Mouse (Mus musculus): ENCODE measurements around the gene Zfp1. TPM values are rescaled to one million over a fixed set of nuclear protein-coding genes. Genes with fewer than 3 reads are reported as not detected.

Gene Zfp1
- polyA plus RNA-seq, 1 experiment from 2014 or later: 24.3 TPM

DNA sequence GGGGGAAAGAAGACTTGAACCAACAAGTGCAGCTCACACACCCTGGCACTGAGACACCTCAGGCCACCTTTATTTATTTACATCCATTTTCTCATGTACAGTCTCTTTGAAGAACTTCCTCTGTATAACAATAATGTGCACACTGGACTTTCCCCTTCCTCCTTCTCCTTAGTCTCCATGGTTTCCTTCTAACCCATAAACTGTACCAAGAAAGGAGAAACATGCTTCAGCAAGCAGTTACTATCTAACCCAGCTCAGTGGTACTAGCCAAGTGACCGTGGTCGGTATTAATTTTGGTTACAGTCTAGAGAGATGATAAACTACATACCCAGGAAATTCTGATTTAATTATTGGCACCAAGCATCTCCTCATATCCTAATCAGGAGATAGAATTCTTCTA is 10.3 kb downstream of the Zfp1 start:
- Histone ChIP-seq H3K4me1 (peaks cover 20% of the 10 kb centered on the region), H3K9me3 (no peaks in the 10 kb centered on the region; the same call in 1 of the 2 replicates), H3K27me3 (ENCODE audit: poor library complexity, severe bottlenecking) (no peaks in the 10 kb centered on the region), H3K36me3 (replicated peaks) (peaks cover 17% of the 10 kb centered on the region), H3K27ac (no peak overlapping the region), H3K4me3 (no peak overlapping the region)
- DNase-seq (ENCODE audit: extremely low spot score, low spot score): no peak
- WGBS: 100% methylated on average over 2 of the region's 2 CpGs

- Histone ChIP-seq H3K9me3 (no peaks in the 10 kb centered on the region; the same call in 1 of the 2 replicates), H3K4me1 (peaks cover 15% of the 10 kb centered on the region), H3K27me3 (ENCODE audit: poor library complexity, severe bottlenecking) (no peaks in the 10 kb centered on the region), H3K4me3 (no peak overlapping the region), H3K36me3 (replicated peaks) (peaks cover 38% of the 10 kb centered on the region), H3K27ac (no peak overlapping the region)
- DNase-seq (ENCODE audit: extremely low spot score, low spot score): no peak
- WGBS: 26% methylated on average over 1 of the region's 1 CpGs
Observed at GRCm38 (mm10) chr8:111657312-111657854, 14.2 kb downstream of the Zfp1 start.

DNA sequence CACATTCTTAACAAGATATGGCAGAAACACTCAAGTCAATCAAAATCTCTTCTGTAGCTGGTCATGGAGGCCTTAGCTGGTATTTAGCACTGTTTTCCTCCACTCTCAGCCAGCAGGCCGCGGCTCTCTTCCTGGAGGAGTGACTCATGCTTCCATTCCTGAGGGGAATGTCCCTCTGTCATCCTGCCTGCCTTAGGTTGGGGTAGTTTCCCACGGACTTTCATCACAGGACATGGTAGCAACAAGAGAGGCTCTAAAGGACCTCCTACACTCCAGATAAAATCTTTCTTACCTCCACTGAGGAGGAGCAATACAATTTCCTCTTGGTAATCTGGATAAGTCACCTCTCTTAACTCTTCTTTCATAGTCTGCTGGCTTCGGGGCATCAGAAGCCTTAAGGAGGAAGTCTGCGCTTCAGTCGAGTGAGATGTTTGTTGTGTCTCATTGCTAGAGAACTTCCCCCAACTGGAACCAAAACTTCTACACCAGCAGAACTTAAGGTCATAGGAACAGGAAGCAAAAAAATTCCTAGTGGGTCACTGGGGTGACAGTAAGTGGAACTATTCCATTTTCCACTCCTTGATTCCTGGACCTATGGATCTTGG is 15.7 kb downstream of the Zfp1 start:
- Histone ChIP-seq H3K4me1 (peaks cover 15% of the 10 kb centered on the region), H3K36me3 (replicated peaks) (peaks cover 35% of the 10 kb centered on the region), H3K27me3 (ENCODE audit: poor library complexity, severe bottlenecking) (no peaks in the 10 kb centered on the region), H3K9me3 (no peaks in the 10 kb centered on the region; the same call in 1 of the 2 replicates), H3K27ac (no peak overlapping the region), H3K4me3 (no peak overlapping the region)
- no peak for DNase-seq (ENCODE audit: extremely low spot score, low spot score)
- 88% methylated on average over 6 of the region's 6 CpGs for WGBS

DNA sequence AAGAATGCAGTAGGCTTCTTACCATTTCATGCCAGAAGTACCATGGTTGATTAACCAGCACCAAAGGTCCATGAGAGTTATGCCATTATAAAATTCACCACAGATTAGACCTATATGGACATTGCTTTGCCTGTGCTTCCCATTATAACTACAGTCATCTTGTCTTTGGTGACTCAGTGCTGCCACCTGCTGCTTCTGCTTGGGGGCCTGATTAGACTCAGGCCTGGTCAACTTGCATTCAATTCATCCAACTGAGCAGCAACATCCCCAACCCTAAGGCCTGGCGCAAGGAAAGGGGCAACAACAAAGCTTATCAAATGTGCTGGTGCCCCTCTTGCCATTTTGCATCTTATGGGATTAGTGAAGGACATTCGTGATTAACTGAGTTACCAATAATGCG is 19.3 kb downstream of the Zfp1 start:
- no peaks in the 10 kb centered on the region for H3K9me3 ChIP-seq
- WGBS: 85% methylated on average over 3 of the region's 3 CpGs

GRCm38 (mm10) chr8:111666751-111667150 is 23.6 kb downstream of the Zfp1 start:
- no peaks in the 10 kb centered on the region for H3K27me3 ChIP-seq (ENCODE audit: poor library complexity, severe bottlenecking)
- H3K4me3 ChIP-seq: no peak overlapping the region
- peaks cover 59% of the 10 kb centered on the region for H3K36me3 ChIP-seq (replicated peaks)
- H3K4me1 ChIP-seq: no peaks in the 10 kb centered on the region
- WGBS: 85% methylated on average over 2 of the region's 2 CpGs
- no peak overlapping the region for H3K27ac ChIP-seq
- no peak for DNase-seq (ENCODE audit: extremely low spot score, low spot score)
- peaks cover 7% of the 10 kb centered on the region; the same call in 1 of the 2 replicates for H3K9me3 ChIP-seq

More for the DNA sequence above, 19.3 kb downstream of the Zfp1 start:
- peak; percentile 62 for DNase-seq (ENCODE audit: extremely low spot score, low spot score)
- Histone ChIP-seq H3K27ac (no peak overlapping the region), H3K27me3 (ENCODE audit: poor library complexity, severe bottlenecking) (no peaks in the 10 kb centered on the region), H3K4me3 (no peak overlapping the region), H3K36me3 (replicated peaks) (peaks cover 47% of the 10 kb centered on the region), H3K4me1 (peaks cover 6% of the 10 kb centered on the region)

GRCm38 (mm10) chr8:111676237-111676636 is 33.0 kb downstream of the Zfp1 start:
- H3K36me3 ChIP-seq (replicated peaks): peaks cover 16% of the 10 kb centered on the region
- no peaks in the 10 kb centered on the region for H3K27me3 ChIP-seq (ENCODE audit: poor library complexity, severe bottlenecking)
- H3K4me1 ChIP-seq: no peaks in the 10 kb centered on the region
- H3K9me3 ChIP-seq: peaks cover 11% of the 10 kb centered on the region; the same call in 1 of the 2 replicates
- no peak overlapping the region for H3K4me3 ChIP-seq
- WGBS: 81% methylated on average over 8 of the region's 8 CpGs
- no peak for DNase-seq (ENCODE audit: extremely low spot score, low spot score)
- no peak overlapping the region for H3K27ac ChIP-seq

DNA sequence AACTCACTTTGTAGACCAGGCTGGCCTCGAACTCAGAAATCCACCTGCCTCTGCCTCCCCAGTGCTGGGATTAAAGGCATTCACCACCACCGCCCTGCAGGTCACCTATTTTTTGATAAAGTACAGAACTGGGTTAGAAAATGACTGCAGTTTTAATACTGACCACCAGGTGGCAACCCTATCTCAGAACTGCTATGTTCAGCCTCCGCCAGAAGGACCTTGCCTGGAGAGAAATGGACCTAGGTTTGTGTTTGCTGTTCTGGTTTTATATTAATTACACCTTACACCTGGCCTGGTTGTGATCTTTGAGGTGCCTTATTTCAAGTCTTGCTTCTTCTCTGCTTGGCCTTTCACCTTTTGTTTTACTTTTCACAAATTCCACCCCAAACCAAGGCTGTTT is 34.9 kb downstream of the Zfp1 start:
- peak; percentile 42 for DNase-seq (ENCODE audit: extremely low spot score, low spot score)
- no peaks in the 10 kb centered on the region; the same call in 1 of the 2 replicates for H3K27me3 ChIP-seq (ENCODE audit: poor library complexity, severe bottlenecking)
- 33% methylated on average over 3 of the region's 3 CpGs for WGBS
- peaks cover 11% of the 10 kb centered on the region; the same call in 1 of the 2 replicates for H3K9me3 ChIP-seq
- H3K4me1 ChIP-seq: no peaks in the 10 kb centered on the region
- no peak overlapping the region for H3K4me3 ChIP-seq
- no peak overlapping the region for H3K27ac ChIP-seq
- H3K36me3 ChIP-seq (replicated peaks): peaks cover under 1% of the 10 kb centered on the region; the same call in 1 of the 2 replicates

DNA sequence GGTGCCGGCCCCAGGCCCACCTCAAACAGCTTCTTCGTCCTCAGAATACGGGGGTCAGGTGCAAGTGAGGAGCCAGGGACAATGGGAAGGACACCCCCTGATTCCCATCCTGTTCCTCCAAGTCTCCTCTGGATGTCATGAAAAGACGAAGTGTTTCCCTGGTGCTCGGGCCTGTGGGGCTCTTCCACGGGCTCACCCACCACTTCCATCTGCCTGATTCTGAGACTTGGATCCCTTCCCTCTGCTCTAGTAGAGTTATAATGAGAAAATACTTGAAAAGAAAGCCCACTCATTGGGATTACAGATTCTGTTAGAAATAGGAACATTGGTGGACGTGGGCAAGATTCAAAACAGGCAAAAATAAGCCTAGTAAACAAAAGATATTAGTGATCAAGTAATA is 35.6 kb downstream of the Zfp1 start:
- no peak for DNase-seq (ENCODE audit: extremely low spot score, low spot score)
- Histone ChIP-seq H3K4me1 (no peaks in the 10 kb centered on the region), H3K9me3 (peaks cover 11% of the 10 kb centered on the region; the same call in 1 of the 2 replicates), H3K4me3 (no peak overlapping the region), H3K27ac (no peak overlapping the region), H3K36me3 (replicated peaks) (no peaks in the 10 kb centered on the region), H3K27me3 (ENCODE audit: poor library complexity, severe bottlenecking) (no peaks in the 10 kb centered on the region; the same call in 1 of the 2 replicates)
- WGBS: 91% methylated on average over 7 of the region's 7 CpGs

- WGBS: 41% methylated on average over 17 of the region's 17 CpGs
- no peak overlapping the region for H3K27ac ChIP-seq
- no peak for DNase-seq (ENCODE audit: extremely low spot score, low spot score)
- peaks cover 11% of the 10 kb centered on the region; the same call in 1 of the 2 replicates for H3K9me3 ChIP-seq
- no peaks in the 10 kb centered on the region for H3K4me1 ChIP-seq
- no peak overlapping the region for H3K4me3 ChIP-seq
- H3K36me3 ChIP-seq (replicated peaks): no peaks in the 10 kb centered on the region
- no peaks in the 10 kb centered on the region; the same call in 1 of the 2 replicates for H3K27me3 ChIP-seq (ENCODE audit: poor library complexity, severe bottlenecking)
Observed at GRCm38 (mm10) chr8:111680423-111681028, 37.3 kb downstream of the Zfp1 start.

- Histone ChIP-seq H3K9me3 (peaks cover 9% of the 10 kb centered on the region; the same call in 1 of the 2 replicates), H3K27me3 (ENCODE audit: poor library complexity, severe bottlenecking) (no peaks in the 10 kb centered on the region; the same call in 1 of the 2 replicates), H3K4me3 (no peak overlapping the region), H3K36me3 (replicated peaks) (no peaks in the 10 kb centered on the region), H3K27ac (no peak overlapping the region), H3K4me1 (no peaks in the 10 kb centered on the region)
- no peak for DNase-seq (ENCODE audit: extremely low spot score, low spot score)
- 81% methylated on average over 11 of the region's 11 CpGs for WGBS
Observed at GRCm38 (mm10) chr8:111681153-111681552, 38.0 kb downstream of the Zfp1 start.

- Histone ChIP-seq H3K4me1 (no peaks in the 10 kb centered on the region), H3K4me3 (no peak overlapping the region), H3K27me3 (ENCODE audit: poor library complexity, severe bottlenecking) (no peaks in the 10 kb centered on the region; the same call in 1 of the 2 replicates), H3K36me3 (replicated peaks) (no peaks in the 10 kb centered on the region), H3K27ac (no peak overlapping the region), H3K9me3 (no peaks in the 10 kb centered on the region)
- 33% methylated on average over 9 of the region's 9 CpGs for WGBS
- no peak for DNase-seq (ENCODE audit: extremely low spot score, low spot score)
Observed at GRCm38 (mm10) chr8:111682521-111682920, 39.3 kb downstream of the Zfp1 start.

- no peak for DNase-seq (ENCODE audit: extremely low spot score, low spot score)
- 83% methylated on average over 13 of the region's 13 CpGs for WGBS
Observed at GRCm38 (mm10) chr8:111686881-111687280, 43.7 kb downstream of the Zfp1 start.

GRCm38 (mm10) chr8:111690960-111691445 is 47.8 kb downstream of the Zfp1 start, which contains the start of gene Ctrb1:
TSS of gene Ctrb1 (minus strand) at chr8:111691010.
- no peaks in the 10 kb centered on the region for H3K36me3 ChIP-seq (replicated peaks)
- H3K27ac ChIP-seq: no peak within 1 kb of the TSS
- WGBS: 80% methylated on average over 2 of the region's 2 CpGs
- H3K9me3 ChIP-seq: no peaks in the 10 kb centered on the region
- no peak within 1 kb of the TSS for H3K4me3 ChIP-seq
- peaks cover 5% of the 10 kb centered on the region; the same call in 1 of the 2 replicates for H3K4me1 ChIP-seq
- no peaks in the 10 kb centered on the region for H3K27me3 ChIP-seq (ENCODE audit: poor library complexity, severe bottlenecking)
- DNase-seq (ENCODE audit: extremely low spot score, low spot score): no peak

More at GRCm38 (mm10) chr8:111686881-111687280, 43.7 kb downstream of the Zfp1 start:
- no peaks in the 10 kb centered on the region; the same call in 1 of the 2 replicates for H3K27me3 ChIP-seq (ENCODE audit: poor library complexity, severe bottlenecking)
- H3K9me3 ChIP-seq: no peaks in the 10 kb centered on the region
- no peak overlapping the region for H3K4me3 ChIP-seq
- H3K27ac ChIP-seq: no peak overlapping the region
- no peaks in the 10 kb centered on the region for H3K36me3 ChIP-seq (replicated peaks)
- H3K4me1 ChIP-seq: no peaks in the 10 kb centered on the region
